Mouse (Mus musculus) lung, postnatal 0 days (tissue): ENCODE results near the gene Prdm16. TPM values are rescaled to one million over a fixed set of nuclear protein-coding genes. Genes with fewer than 3 reads are reported as not detected.

Source experiments
- ATAC-seq: fragments of 200-750 bp; cut with Nextera tagmentation; 2 replicates; pipeline ENCODE4 v1.8.0; 2017; ENCODE audit warnings: moderate library complexity
- DNase-seq: peaks from one replicate; pipeline ENCODE4 v3.0.0-alpha.2; 2016; ENCODE audit warnings: low spot score
- H3K27ac ChIP-seq: fragments of 300-500 bp; sonication (generic); 2 replicates; pipeline ENCODE4 v1.5.1; 2014; ENCODE audit warnings: antibody characterized with exemption, mild to moderate bottlenecking, low read length, mixed read lengths
- H3K27me3 ChIP-seq: fragments of 300-500 bp; sonication (generic); replicated peaks from 2 replicates; pipeline ENCODE4 v1.6.1; 2014; ENCODE audit warnings: low read length, mixed read lengths; ENCODE audit not compliant: insufficient read depth
- H3K36me3 ChIP-seq: fragments of 300-500 bp; sonication (generic); 2 replicates; pipeline ENCODE4 v1.6.1; 2014; ENCODE audit warnings: low read length, mixed read lengths; ENCODE audit not compliant: insufficient read depth
- H3K4me1 ChIP-seq: fragments of 300-500 bp; sonication (generic); 2 replicates; pipeline ENCODE4 v1.6.1; 2014; ENCODE audit warnings: antibody characterized with exemption, low read depth, low read length, mixed read lengths; ENCODE audit not compliant: insufficient read depth
- H3K4me2 ChIP-seq: fragments of 300-500 bp; sonication (generic); replicated peaks from 2 replicates; pipeline ENCODE4 v1.6.1; 2014; ENCODE audit warnings: low read depth, mild to moderate bottlenecking, low read length, moderate library complexity, mixed read lengths
- H3K4me3 ChIP-seq: fragments of 300-500 bp; sonication (generic); 2 replicates; pipeline ENCODE4 v1.5.1; 2014; ENCODE audit warnings: low read depth, low read length
- H3K9ac ChIP-seq: fragments of 300-500 bp; sonication (generic); replicated peaks from 2 replicates; pipeline ENCODE4 v1.6.1; 2014; ENCODE audit warnings: low read depth, mild to moderate bottlenecking
- H3K9me3 ChIP-seq: fragments of 300-500 bp; sonication (generic); 2 replicates; pipeline ENCODE4 v1.6.1; 2016; ENCODE audit warnings: low read length, mixed read lengths
- CTCF ChIP-seq: IDR thresholded peaks from 2 replicates; pipeline ENCODE4 v1.5.1; 2016; ENCODE audit warnings: antibody characterized with exemption, mild to moderate bottlenecking
- EP300 ChIP-seq: IDR thresholded peaks from 2 replicates; pipeline ENCODE4 v1.6.1; 2016; ENCODE audit warnings: antibody characterized with exemption, mild to moderate bottlenecking, control low read depth
- WGBS: fragments of 180-500 bp; shearing (Covaris S2); extraction: QIAGEN DNeasy Blood & Tissue Kit; methylation state at CpG from one replicate; pipeline ENCODE4 v1.1.7; 2014; 5-methylcytosine and 5-hydroxymethylcytosine counted together
- polyA plus RNA-seq: library from polyadenylated mRNA; unstranded; fragments of >200 nt; fragmentation: Nextera tagmentation; extraction: Ambion mirVana; gene quantifications from 2 replicates; pipeline ENCODE4 v1.2.1, GENCODE M21; 2015

The Prdm16 gene
- polyA plus RNA-seq, 1 experiment from 2014 or later = 15.2 TPM

DNA sequence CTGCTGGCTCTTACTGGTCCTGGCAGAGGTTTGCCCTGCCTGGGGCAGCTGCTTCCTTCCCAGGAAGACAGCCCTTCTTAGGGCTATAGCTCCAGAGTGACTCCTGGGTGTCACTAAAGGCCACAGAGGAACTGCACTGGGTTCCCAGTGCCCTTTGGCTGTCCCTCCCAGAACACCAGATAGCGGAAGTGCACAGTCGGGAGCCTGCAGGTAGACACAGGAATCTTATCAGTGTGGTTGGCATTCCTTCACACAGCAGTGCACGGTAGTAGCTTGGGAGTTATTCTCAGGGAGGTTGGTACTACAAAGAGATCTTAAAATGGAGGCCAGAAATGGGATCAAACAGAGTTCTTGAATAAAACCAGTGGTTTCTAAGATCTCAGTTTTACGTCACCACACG, 278.3 kb downstream of the Prdm16 start:
- H3K27me3 ChIP-seq = no peaks in the 10 kb centered on the region
- no peak overlapping the region for H3K4me3 ChIP-seq
- H3K27ac ChIP-seq = peak overlapping the region; percentile 69
- H3K4me1 ChIP-seq = peaks cover 20% of the 10 kb centered on the region
- WGBS = 48% methylated on average over 5 of the region's 5 CpGs
- no peak for ATAC-seq
- no peak overlapping the region for H3K4me2 ChIP-seq
- no peak for DNase-seq
- no peaks in the 10 kb centered on the region for H3K36me3 ChIP-seq
- no peak overlapping the region for H3K9ac ChIP-seq
- no peak for TF ChIP-seq CTCF
- H3K9me3 ChIP-seq = no peaks in the 10 kb centered on the region

- H3K4me3 ChIP-seq = no peak overlapping the region
- H3K27me3 ChIP-seq = no peaks in the 10 kb centered on the region
- no peak overlapping the region for H3K4me2 ChIP-seq
- ATAC-seq (no peak), DNase-seq (no peak)
- no peaks in the 10 kb centered on the region for H3K9me3 ChIP-seq
- H3K36me3 ChIP-seq = no peaks in the 10 kb centered on the region
- no peak for TF ChIP-seq EP300
- TF ChIP-seq CTCF = peak; percentile 41
- no peak overlapping the region for H3K27ac ChIP-seq
- H3K9ac ChIP-seq = no peak overlapping the region
- peaks cover 20% of the 10 kb centered on the region for H3K4me1 ChIP-seq
- 96% methylated on average over 5 of the region's 5 CpGs for WGBS
Observed at GRCm38 (mm10) chr4:154355408-154355807, 281.3 kb downstream of the Prdm16 start.

GRCm38 (mm10) chr4:154352246-154352645, 284.4 kb downstream of the Prdm16 start:
- Histone ChIP-seq H3K4me3 (no peak overlapping the region), H3K27me3 (no peaks in the 10 kb centered on the region), H3K36me3 (no peaks in the 10 kb centered on the region), H3K9ac (no peak overlapping the region), H3K4me1 (peaks cover 8% of the 10 kb centered on the region; the same call in 1 of the 2 replicates), H3K9me3 (no peaks in the 10 kb centered on the region), H3K27ac (no peak overlapping the region), H3K4me2 (no peak overlapping the region)
- DNase-seq (peak; percentile 53), ATAC-seq (peak; percentile 47)
- WGBS = 34% methylated on average over 13 of the region's 13 CpGs
- TF ChIP-seq EP300 (peak; percentile 41; the same call in 1 of the 2 replicates), CTCF (no peak)

DNA sequence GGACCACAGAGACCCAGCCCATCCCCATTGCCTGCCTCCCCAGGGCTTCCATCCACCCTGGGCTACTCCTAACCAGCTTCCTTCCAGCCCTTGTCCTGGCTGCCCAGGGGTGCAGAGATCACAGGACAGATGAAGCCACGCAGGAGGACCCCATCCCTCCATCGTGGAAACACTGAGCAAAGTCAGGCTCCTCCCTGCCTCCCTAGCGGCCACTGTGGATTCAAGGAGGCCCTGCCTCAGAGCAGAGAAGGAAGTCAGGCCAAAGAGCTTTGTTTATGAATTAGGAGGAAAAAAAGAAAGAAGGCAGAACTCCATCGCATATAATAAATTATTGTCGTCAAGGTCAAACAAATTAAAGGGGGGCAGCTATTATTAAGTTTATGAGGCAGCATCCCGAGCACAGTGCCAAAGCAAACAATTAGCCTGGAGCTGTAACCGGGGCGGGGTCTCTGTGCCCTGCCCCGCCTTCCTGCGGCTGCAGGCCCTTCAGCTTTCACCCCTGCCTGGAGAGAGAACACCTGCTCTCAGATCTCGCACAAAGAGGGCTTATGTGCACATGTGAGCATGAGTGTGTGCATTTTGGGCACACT, 288.4 kb downstream of the Prdm16 start:
- Histone ChIP-seq H3K36me3 (no peaks in the 10 kb centered on the region), H3K4me1 (peaks cover 8% of the 10 kb centered on the region; the same call in 1 of the 2 replicates), H3K4me3 (no peak overlapping the region), H3K9ac (no peak overlapping the region), H3K4me2 (no peak overlapping the region), H3K27ac (no peak overlapping the region), H3K27me3 (no peaks in the 10 kb centered on the region), H3K9me3 (no peaks in the 10 kb centered on the region)
- DNase-seq = peak; percentile 71
- peak; percentile 75 for ATAC-seq
- WGBS = 5% methylated on average over 11 of the region's 11 CpGs
- TF ChIP-seq CTCF = peak; percentile 49
- TF ChIP-seq EP300 = peak; percentile 76

GRCm38 (mm10) chr4:154346731-154347522, 289.7 kb downstream of the Prdm16 start:
- no peak for ATAC-seq
- H3K36me3 ChIP-seq = no peaks in the 10 kb centered on the region
- H3K27ac ChIP-seq = no peak overlapping the region
- no peak overlapping the region for H3K9ac ChIP-seq
- no peaks in the 10 kb centered on the region for H3K27me3 ChIP-seq
- H3K4me1 ChIP-seq = peaks cover 8% of the 10 kb centered on the region; the same call in 1 of the 2 replicates
- TF ChIP-seq CTCF (no peak), EP300 (no peak)
- 49% methylated on average over 19 of the region's 19 CpGs for WGBS
- H3K9me3 ChIP-seq = no peaks in the 10 kb centered on the region
- no peak overlapping the region for H3K4me3 ChIP-seq
- H3K4me2 ChIP-seq = no peak overlapping the region
- DNase-seq = no peak

GRCm38 (mm10) chr4:154336650-154337049, 300.0 kb downstream of the Prdm16 start:
- no peaks in the 10 kb centered on the region; the same call in 1 of the 2 replicates for H3K4me1 ChIP-seq
- no peak overlapping the region for H3K9ac ChIP-seq
- no peak overlapping the region for H3K27ac ChIP-seq
- H3K36me3 ChIP-seq = no peaks in the 10 kb centered on the region; the same call in 1 of the 2 replicates
- TF ChIP-seq EP300 = peak; percentile 71; the same call in 1 of the 2 replicates
- TF ChIP-seq CTCF = no peak
- H3K9me3 ChIP-seq = no peaks in the 10 kb centered on the region
- no peaks in the 10 kb centered on the region for H3K27me3 ChIP-seq
- DNase-seq (peak; percentile 61), ATAC-seq (peak; percentile 87)
- no peak overlapping the region for H3K4me3 ChIP-seq
- 33% methylated on average over 10 of the region's 10 CpGs for WGBS
- no peak overlapping the region for H3K4me2 ChIP-seq
